Mouse (Mus musculus): ENCODE results near the gene Synpo2.

DNA sequence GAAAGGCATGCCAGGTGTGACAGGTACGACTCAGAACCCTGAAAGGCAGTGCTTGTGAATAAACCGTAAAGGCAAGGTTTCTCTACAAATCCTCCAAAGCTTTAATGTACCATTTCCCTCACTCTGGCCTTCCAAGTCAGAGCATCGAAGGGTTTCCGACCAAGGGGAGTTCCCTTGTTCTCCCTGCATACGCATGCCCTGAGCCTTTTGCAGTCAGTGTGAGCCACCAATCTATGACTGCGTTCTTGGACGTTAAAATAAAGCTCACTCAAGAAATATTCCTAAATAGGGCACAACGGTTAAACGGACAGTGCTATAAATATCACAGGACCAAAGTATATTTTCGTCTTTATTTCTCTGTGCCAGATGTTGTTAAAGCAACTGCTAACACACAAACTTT lies 51.7 kb downstream of the Synpo2 start:
- TF ChIP-seq CTCF (IDR thresholded peaks at IDR 0.05; ENCODE audit: low read depth) (no peak), EP300 (optimal IDR thresholded peaks at IDR 0.05) (no peak)
